Mouse (Mus musculus): ENCODE measurements around the gene Rab4b. TPM values are rescaled to one million over a fixed set of nuclear protein-coding genes. Genes with fewer than 3 reads are reported as not detected.
A peak's percentile ranks its signal among the peaks of the same experiment; 100 is the strongest.

The Rab4b gene
- polyA plus RNA-seq, 1 experiment = 55.9 TPM

DNA sequence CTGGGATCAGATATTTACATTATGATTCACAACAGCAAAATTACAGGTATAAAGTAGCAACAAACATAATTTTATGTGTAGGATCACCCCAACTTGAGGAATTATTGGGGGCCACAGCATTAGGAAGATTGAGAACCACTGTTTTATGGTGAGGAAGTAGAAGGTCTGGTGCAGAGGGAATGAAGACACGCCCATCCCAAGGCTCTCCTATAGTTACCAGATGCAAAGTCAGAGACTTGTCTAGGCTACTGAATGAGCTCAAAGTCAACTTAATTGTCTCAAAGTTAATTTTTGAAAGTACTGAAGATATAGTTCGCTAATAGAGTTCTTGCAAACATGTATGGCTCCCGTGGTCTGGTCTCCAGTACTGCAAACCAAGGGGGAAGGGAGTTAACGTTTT lies 44.9 kb downstream of the Rab4b start:
- TF ChIP-seq CTCF (conservative IDR thresholded peaks at IDR 0.05; ENCODE audit: insufficient read depth, insufficient read length, low read depth, low read length) (no peak), POLR2A (IDR thresholded peaks at IDR 0.05; ENCODE audit: low read depth, low read length) (no peak)
- 69% methylated on average over 4 of the region's 4 CpGs for WGBS
- Histone ChIP-seq H3K36me3 (ENCODE audit: control insufficient read depth, insufficient read depth, low read length) (no peaks in the 10 kb centered on the region), H3K27me3 (replicated peaks; ENCODE audit: control insufficient read depth, insufficient read depth, low read length) (no peaks in the 10 kb centered on the region), H3K4me3 (ENCODE audit: insufficient read depth, low read depth, low read length) (no peak overlapping the region), H3K27ac (ENCODE audit: insufficient read depth, low read depth, low read length) (no peak overlapping the region), H3K4me1 (ENCODE audit: control insufficient read depth, insufficient read depth, low read length) (peaks cover 9% of the 10 kb centered on the region; the same call in 1 of the 2 replicates)
- DNase-seq = no peak

DNA sequence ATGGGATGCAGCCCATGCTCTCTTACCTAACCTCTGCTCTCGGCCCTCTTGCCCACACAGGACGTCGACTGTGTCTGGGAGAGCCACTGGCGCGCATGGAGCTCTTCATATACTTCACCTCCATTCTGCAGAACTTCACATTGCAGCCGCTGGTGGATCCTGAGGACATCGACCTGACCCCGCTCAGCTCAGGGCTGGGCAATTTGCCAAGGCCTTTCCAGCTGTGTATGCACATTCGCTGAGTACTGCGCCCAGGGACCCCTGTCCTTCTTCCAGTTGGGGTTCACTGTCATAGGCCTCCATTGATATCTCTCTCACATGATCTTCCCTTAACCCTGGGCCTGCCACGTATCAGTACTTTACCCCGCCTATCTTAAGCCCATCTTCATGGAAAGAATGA lies 45.5 kb downstream of the Rab4b start:
- peak; percentile 74 for DNase-seq
- 42% methylated on average over 12 of the region's 12 CpGs for WGBS
- TF ChIP-seq POLR2A (IDR thresholded peaks at IDR 0.05; ENCODE audit: low read depth, low read length) (no peak), CTCF (conservative IDR thresholded peaks at IDR 0.05; ENCODE audit: insufficient read depth, insufficient read length, low read depth, low read length) (no peak)
- no peaks in the 10 kb centered on the region for H3K27me3 ChIP-seq (replicated peaks; ENCODE audit: control insufficient read depth, insufficient read depth, low read length)
- H3K27ac ChIP-seq (ENCODE audit: insufficient read depth, low read depth, low read length) = no peak overlapping the region
- peaks cover 11% of the 10 kb centered on the region; the same call in 1 of the 2 replicates for H3K4me1 ChIP-seq (ENCODE audit: control insufficient read depth, insufficient read depth, low read length)
- H3K4me3 ChIP-seq (ENCODE audit: insufficient read depth, low read depth, low read length) = no peak overlapping the region
- no peaks in the 10 kb centered on the region for H3K36me3 ChIP-seq (ENCODE audit: control insufficient read depth, insufficient read depth, low read length)

DNA sequence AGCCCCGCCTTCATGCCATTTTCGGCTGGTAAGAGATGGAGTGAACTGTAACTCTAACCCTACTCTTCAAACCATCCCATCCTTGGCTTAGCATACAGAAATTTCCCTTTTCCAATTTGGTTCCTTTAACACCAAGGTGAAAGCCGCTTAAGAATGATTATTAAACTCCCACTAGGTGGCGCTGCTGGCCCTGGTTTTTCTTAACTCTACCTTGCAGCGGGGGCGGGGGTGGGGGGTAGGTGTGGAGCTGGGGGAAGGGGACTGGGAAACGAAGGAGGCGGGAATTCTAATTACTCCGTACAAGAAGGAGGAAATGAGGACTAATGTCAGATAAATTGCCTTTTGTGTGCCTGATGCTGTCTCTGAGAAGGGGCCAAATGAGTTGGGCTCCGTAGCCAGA lies 46.1 kb downstream of the Rab4b start:
- TF ChIP-seq POLR2A (IDR thresholded peaks at IDR 0.05; ENCODE audit: low read depth, low read length) (no peak), CTCF (conservative IDR thresholded peaks at IDR 0.05; ENCODE audit: insufficient read depth, insufficient read length, low read depth, low read length) (peak; percentile 30; the same call in 1 of the 2 replicates)

GRCm38 (mm10) chr7:27131387-27131786 lies 47.3 kb downstream of the Rab4b start:
- Histone ChIP-seq H3K36me3 (ENCODE audit: control insufficient read depth, insufficient read depth, low read length) (no peaks in the 10 kb centered on the region), H3K4me1 (ENCODE audit: control insufficient read depth, insufficient read depth, low read length) (peaks cover 11% of the 10 kb centered on the region; the same call in 1 of the 2 replicates), H3K4me3 (ENCODE audit: insufficient read depth, low read depth, low read length) (no peak overlapping the region), H3K27ac (ENCODE audit: insufficient read depth, low read depth, low read length) (no peak overlapping the region), H3K27me3 (replicated peaks; ENCODE audit: control insufficient read depth, insufficient read depth, low read length) (no peaks in the 10 kb centered on the region)
- 66% methylated on average over 2 of the region's 2 CpGs for WGBS
- TF ChIP-seq CTCF (conservative IDR thresholded peaks at IDR 0.05; ENCODE audit: insufficient read depth, insufficient read length, low read depth, low read length) (peak; percentile 30; the same call in 1 of the 2 replicates), POLR2A (IDR thresholded peaks at IDR 0.05; ENCODE audit: low read depth, low read length) (no peak)
- DNase-seq = no peak

More for the DNA sequence above, 46.1 kb downstream of the Rab4b start:
- WGBS = 9% methylated on average over 10 of the region's 10 CpGs
- Histone ChIP-seq H3K4me1 (ENCODE audit: control insufficient read depth, insufficient read depth, low read length) (peaks cover 11% of the 10 kb centered on the region; the same call in 1 of the 2 replicates), H3K27ac (ENCODE audit: insufficient read depth, low read depth, low read length) (no peak overlapping the region), H3K4me3 (ENCODE audit: insufficient read depth, low read depth, low read length) (no peak overlapping the region), H3K27me3 (replicated peaks; ENCODE audit: control insufficient read depth, insufficient read depth, low read length) (no peaks in the 10 kb centered on the region), H3K36me3 (ENCODE audit: control insufficient read depth, insufficient read depth, low read length) (no peaks in the 10 kb centered on the region)
- DNase-seq = peak; percentile 68

DNA sequence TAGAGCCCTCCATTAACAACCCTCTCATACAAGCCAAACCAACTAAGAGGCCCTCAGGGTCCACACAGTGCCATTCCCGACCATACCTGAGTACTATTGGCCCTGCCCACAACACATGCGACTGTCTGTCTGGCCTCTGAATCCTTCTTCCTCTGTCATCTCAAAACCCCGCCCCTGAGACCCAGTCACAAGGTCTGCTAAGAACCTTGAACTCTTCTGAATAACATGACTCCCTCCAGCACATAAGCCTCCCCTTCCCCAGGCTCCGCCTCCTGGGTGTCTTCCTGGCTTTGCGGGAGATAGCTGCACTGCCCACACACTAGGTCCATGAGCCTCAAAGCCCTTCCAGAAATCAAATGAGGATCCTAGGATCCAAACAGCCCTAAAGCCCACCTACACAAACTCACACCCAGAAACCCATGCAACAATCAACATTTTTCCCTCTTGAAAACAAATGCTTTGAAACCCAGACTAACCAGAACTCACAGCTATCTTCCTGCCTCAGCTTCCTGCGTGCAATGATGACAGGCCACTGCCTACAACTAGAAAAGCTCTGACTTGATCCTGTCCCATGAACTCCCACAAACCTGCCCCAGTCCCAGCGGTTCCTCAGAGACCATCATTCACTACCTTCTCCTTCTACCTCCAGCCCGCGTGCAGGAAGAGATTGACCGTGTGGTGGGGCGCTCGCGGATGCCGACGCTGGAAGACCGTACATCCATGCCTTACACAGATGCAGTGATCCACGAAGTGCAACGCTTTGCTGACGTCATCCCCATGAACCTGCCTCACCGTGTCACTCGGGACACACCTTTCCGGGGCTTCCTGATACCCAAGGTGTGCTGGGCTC lies 48.0 kb downstream of the Rab4b start:
- H3K36me3 ChIP-seq (ENCODE audit: control insufficient read depth, insufficient read depth, low read length) = no peaks in the 10 kb centered on the region
- DNase-seq = peak; percentile 77
- H3K4me3 ChIP-seq (ENCODE audit: insufficient read depth, low read depth, low read length) = peak overlapping the region; percentile 51
- no peaks in the 10 kb centered on the region for H3K27me3 ChIP-seq (replicated peaks; ENCODE audit: control insufficient read depth, insufficient read depth, low read length)
- TF ChIP-seq POLR2A (IDR thresholded peaks at IDR 0.05; ENCODE audit: low read depth, low read length) (no peak), CTCF (conservative IDR thresholded peaks at IDR 0.05; ENCODE audit: insufficient read depth, insufficient read length, low read depth, low read length) (no peak)
- WGBS = 81% methylated on average over 22 of the region's 22 CpGs
- H3K27ac ChIP-seq (ENCODE audit: insufficient read depth, low read depth, low read length) = peak overlapping the region; percentile 49
- H3K4me1 ChIP-seq (ENCODE audit: control insufficient read depth, insufficient read depth, low read length) = peaks cover 11% of the 10 kb centered on the region; the same call in 1 of the 2 replicates

DNA sequence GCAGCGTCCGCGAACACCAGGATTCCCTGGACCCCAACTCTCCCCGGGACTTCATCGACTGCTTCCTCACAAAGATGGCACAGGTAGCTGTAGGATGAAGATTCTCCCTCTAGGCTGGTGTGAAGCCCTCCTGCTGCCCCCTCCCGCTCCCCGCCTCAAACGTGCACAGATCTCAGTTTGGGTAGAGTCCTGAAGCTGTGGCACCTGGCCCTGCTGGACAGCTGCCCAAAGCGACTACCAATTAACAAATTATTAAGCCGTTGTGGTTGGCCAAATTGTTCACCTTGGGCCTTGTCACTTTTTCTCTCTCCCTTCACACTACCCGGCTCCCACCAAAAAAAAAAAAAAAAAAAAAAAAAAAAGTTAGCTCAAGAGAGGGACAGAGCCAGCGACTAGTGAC lies 48.9 kb downstream of the Rab4b start:
- Histone ChIP-seq H3K36me3 (ENCODE audit: control insufficient read depth, insufficient read depth, low read length) (no peaks in the 10 kb centered on the region), H3K4me1 (ENCODE audit: control insufficient read depth, insufficient read depth, low read length) (peaks cover 11% of the 10 kb centered on the region; the same call in 1 of the 2 replicates), H3K27ac (ENCODE audit: insufficient read depth, low read depth, low read length) (peak overlapping the region; percentile 49; the same call in 1 of the 2 replicates), H3K27me3 (replicated peaks; ENCODE audit: control insufficient read depth, insufficient read depth, low read length) (no peaks in the 10 kb centered on the region), H3K4me3 (ENCODE audit: insufficient read depth, low read depth, low read length) (peak overlapping the region; percentile 51)
- 64% methylated on average over 12 of the region's 12 CpGs for WGBS
- DNase-seq = peak; percentile 74
- TF ChIP-seq POLR2A (IDR thresholded peaks at IDR 0.05; ENCODE audit: low read depth, low read length) (no peak), CTCF (conservative IDR thresholded peaks at IDR 0.05; ENCODE audit: insufficient read depth, insufficient read length, low read depth, low read length) (no peak)

DNA sequence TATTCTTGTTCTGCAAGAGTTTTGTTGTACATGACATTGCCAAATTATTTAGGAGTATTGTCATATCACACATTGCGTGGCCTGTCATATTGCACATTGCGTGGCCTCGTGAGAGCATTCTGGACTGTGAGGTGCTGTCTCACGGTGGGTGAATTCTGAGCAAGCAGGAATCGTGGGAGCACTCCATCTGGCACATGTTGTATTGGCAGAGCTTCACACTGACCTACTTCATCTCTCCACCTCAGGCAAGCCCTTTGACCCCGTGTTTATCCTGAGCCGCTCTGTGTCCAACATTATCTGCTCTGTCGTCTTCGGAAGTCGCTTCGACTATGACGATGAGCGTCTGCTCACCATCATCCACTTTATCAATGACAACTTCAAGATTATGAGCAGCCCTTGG lies 49.8 kb downstream of the Rab4b start:
- no peak overlapping the region for H3K4me3 ChIP-seq (ENCODE audit: insufficient read depth, low read depth, low read length)
- peaks cover 11% of the 10 kb centered on the region; the same call in 1 of the 2 replicates for H3K4me1 ChIP-seq (ENCODE audit: control insufficient read depth, insufficient read depth, low read length)
- 66% methylated on average over 13 of the region's 13 CpGs for WGBS
- DNase-seq = peak; percentile 62
- H3K27me3 ChIP-seq (replicated peaks; ENCODE audit: control insufficient read depth, insufficient read depth, low read length) = no peaks in the 10 kb centered on the region
- H3K36me3 ChIP-seq (ENCODE audit: control insufficient read depth, insufficient read depth, low read length) = no peaks in the 10 kb centered on the region
- H3K27ac ChIP-seq (ENCODE audit: insufficient read depth, low read depth, low read length) = no peak overlapping the region
- TF ChIP-seq POLR2A (IDR thresholded peaks at IDR 0.05; ENCODE audit: low read depth, low read length) = no peak
- TF ChIP-seq CTCF (conservative IDR thresholded peaks at IDR 0.05; ENCODE audit: insufficient read depth, insufficient read length, low read depth, low read length) = no peak
